ENCODE assay signal across 20 mouse cellular contexts in the genomic region with DNA sequence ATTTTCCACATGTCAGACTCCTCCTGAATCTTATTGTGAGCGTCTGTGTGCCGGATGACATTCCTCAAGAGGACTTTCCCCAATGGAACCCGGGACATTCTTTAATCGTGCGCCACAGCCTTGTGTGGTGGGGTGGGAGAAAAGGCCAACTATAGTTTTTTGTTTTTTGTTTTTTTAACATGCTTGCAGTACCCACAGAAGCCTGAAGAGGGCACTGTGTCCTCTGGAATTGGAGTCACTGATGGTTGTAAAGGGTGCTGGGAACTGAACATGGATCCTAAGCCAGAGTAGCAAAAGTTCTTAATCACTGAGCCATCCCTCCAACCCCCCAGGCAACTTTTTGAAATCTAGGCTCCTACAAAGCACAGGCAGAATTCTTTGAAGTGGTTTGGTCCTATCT. TPM values are rescaled to one million over a fixed set of nuclear protein-coding genes. Genes with fewer than 3 reads are reported as not detected.
DNase-seq lines count a peak whose midpoint lies in the region; ATAC-seq and TF ChIP-seq lines count a peak whose summit lies in the region.
"Had no signal": no experiment of that assay in that cellular context is flagged by ENCODE, and none has a peak within 500 bp of the region (broad histone marks: within the 10 kb centered on the region; RNA-seq: fewer than 3 reads in every experiment).

No protein-coding gene starts in this region.

- TF ChIP-seq EP300 in lung, postnatal 0 days (IDR thresholded peaks at IDR 0.05): no peak

- no peak overlapping the region for H3K27ac ChIP-seq in intestine, postnatal 0 days (ENCODE audit: low read depth, low read length)
- H3K27ac ChIP-seq in intestine, embryonic 16.5 days (ENCODE audit: low read length): no peak overlapping the region
- no peak overlapping the region for H3K27ac ChIP-seq in lung, postnatal 0 days (ENCODE audit: low read length)
- H3K27ac ChIP-seq: embryonic facial prominence, embryonic 10.5 days; heart, embryonic 13.5 days; hindbrain, embryonic 15.5 days; limb, embryonic 13.5 days had no signal

- H3K4me1 ChIP-seq in intestine, postnatal 0 days (replicated peaks; ENCODE audit: control insufficient read depth, insufficient read depth, low read length): no peaks in the 10 kb centered on the region
- H3K4me1 ChIP-seq in intestine, embryonic 16.5 days (ENCODE audit: control insufficient read depth, insufficient read depth, low read length): no peaks in the 10 kb centered on the region; the same call in 1 of the 2 replicates
- H3K4me1 ChIP-seq in lung, postnatal 0 days (ENCODE audit: insufficient read depth, low read depth, low read length): no peaks in the 10 kb centered on the region
- H3K4me1 ChIP-seq: heart, embryonic 13.5 days; hindbrain, embryonic 15.5 days had no signal

- peak; percentile 44 for TF ChIP-seq CTCF in intestine, postnatal 0 days (IDR thresholded peaks at IDR 0.05; ENCODE audit: low read depth)
- peak; percentile 31 for TF ChIP-seq CTCF in lung, postnatal 0 days (IDR thresholded peaks at IDR 0.05)
- TF ChIP-seq CTCF in Patski (IDR thresholded peaks at IDR 0.05): peak; percentile 47

- 97% methylated on average over 5 of the region's 5 CpGs for WGBS in intestine, postnatal 0 days
- WGBS in intestine, embryonic 16.5 days: 97% methylated on average over 5 of the region's 5 CpGs
- 92% methylated on average over 5 of the region's 5 CpGs for WGBS in lung, postnatal 0 days

- H3K4me2 ChIP-seq in intestine, postnatal 0 days (replicated peaks; ENCODE audit: low read depth): no peak overlapping the region
- H3K4me2 ChIP-seq in intestine, embryonic 16.5 days (ENCODE audit: low read depth, low read length): no peak overlapping the region
- no peak overlapping the region for H3K4me2 ChIP-seq in lung, postnatal 0 days (replicated peaks; ENCODE audit: low read depth, low read length)
- H3K4me2 ChIP-seq: heart, embryonic 13.5 days; hindbrain, embryonic 15.5 days; limb, embryonic 13.5 days had no signal

- no peak for DNase-seq in lung, postnatal 0 days (ENCODE audit: low spot score)
- no peak for DNase-seq in lung, postnatal 14 days
- DNase-seq in Patski (ENCODE audit: low read depth, low spot score): no peak
- no peak for DNase-seq in ovary, postnatal 10 days (ENCODE audit: low spot score)
- DNase-seq in B cell, adult 2 months: no peak
- DNase-seq: cerebellum, adult 8-10 months; heart, adult 11 months; heart, postnatal 36 days; kidney, adult 2 months; kidney, postnatal 36 days; layer of hippocampus, adult 9-11 months; lung, postnatal 4 days; retina, postnatal 1 day; thymus, postnatal 25 days had no signal

- peaks cover 12% of the 10 kb centered on the region; the same call in 1 of the 2 replicates for H3K36me3 ChIP-seq in intestine, postnatal 0 days (ENCODE audit: control insufficient read depth, insufficient read depth)
- H3K36me3 ChIP-seq in intestine, embryonic 16.5 days (ENCODE audit: control insufficient read depth, insufficient read depth, low read length): 0 out of 2 replicates have a peak, but pooled peaks cover 6% of the 10 kb centered on the region
- H3K36me3 ChIP-seq in lung, postnatal 0 days (ENCODE audit: insufficient read depth, low read length): no peaks in the 10 kb centered on the region
- H3K36me3 ChIP-seq: embryonic facial prominence, embryonic 10.5 days; hindbrain, embryonic 15.5 days; limb, embryonic 13.5 days had no signal

- H3K27me3 ChIP-seq in intestine, postnatal 0 days (replicated peaks; ENCODE audit: control insufficient read depth, insufficient read depth, low read length): no peaks in the 10 kb centered on the region
- no peaks in the 10 kb centered on the region for H3K27me3 ChIP-seq in intestine, embryonic 16.5 days (replicated peaks; ENCODE audit: control insufficient read depth, insufficient read depth, low read length)
- H3K27me3 ChIP-seq in lung, postnatal 0 days (replicated peaks; ENCODE audit: insufficient read depth, low read length): no peaks in the 10 kb centered on the region
- H3K27me3 ChIP-seq in Patski: no peaks in the 10 kb centered on the region
- H3K27me3 ChIP-seq: heart, embryonic 13.5 days; hindbrain, embryonic 15.5 days; limb, embryonic 13.5 days had no signal

- no peak overlapping the region for H3K4me3 ChIP-seq in intestine, postnatal 0 days (ENCODE audit: low read depth, low read length)
- H3K4me3 ChIP-seq in intestine, embryonic 16.5 days (ENCODE audit: low read length): no peak overlapping the region
- no peak overlapping the region for H3K4me3 ChIP-seq in lung, postnatal 0 days (ENCODE audit: low read depth, low read length)
- H3K4me3 ChIP-seq: embryonic facial prominence, embryonic 10.5 days; heart, embryonic 13.5 days; hindbrain, embryonic 15.5 days; limb, embryonic 13.5 days had no signal

- POLR2A ChIA-PET in Patski (lab: Charles Lee): no interaction called here

- CTCF ChIA-PET in Patski (lab: Charles Lee): interaction anchor here (1.0 kb wide), 1 partner anchor 81 kb away, joined by 3 read pairs; no protein-coding TSS in a partner anchor

- H3K9ac ChIP-seq in intestine, postnatal 0 days (ENCODE audit: low read depth, low read length): no peak overlapping the region
- no peak overlapping the region for H3K9ac ChIP-seq in intestine, embryonic 16.5 days (ENCODE audit: low read depth, low read length)
- no peak overlapping the region for H3K9ac ChIP-seq in lung, postnatal 0 days (replicated peaks; ENCODE audit: low read depth)
- H3K9ac ChIP-seq: heart, embryonic 13.5 days; hindbrain, embryonic 15.5 days; limb, embryonic 13.5 days had no signal

- in situ Hi-C loops in Patski (cut with MboI; ENCODE audit: low pct_unique_long_range_greater_than_20kb): loop anchor here (10.0 kb wide), 1 partner anchor 154 kb away; no protein-coding TSS in a partner anchor

- H3K9me3 ChIP-seq in intestine, postnatal 0 days (ENCODE audit: control insufficient read depth): peaks cover 4% of the 10 kb centered on the region; the same call in 1 of the 2 replicates
- H3K9me3 ChIP-seq in intestine, embryonic 16.5 days (ENCODE audit: control insufficient read depth, low read length): 0 out of 2 replicates have a peak, but pooled peaks cover 7% of the 10 kb centered on the region
- H3K9me3 ChIP-seq in lung, postnatal 0 days (ENCODE audit: low read length): no peaks in the 10 kb centered on the region
- H3K9me3 ChIP-seq: hindbrain, embryonic 15.5 days had no signal

- ATAC-seq in intestine, postnatal 0 days: no peak
- no peak for ATAC-seq in intestine, embryonic 16.5 days
- no peak for ATAC-seq in lung, postnatal 0 days
- ATAC-seq in Patski: no peak

RNA-seq across cellular contexts. Expression of gene Tbc1d1, which starts 34.8 kb away (rescaled TPM):
- 59.4 and 64.3 TPM in 2 replicates for polyA plus RNA-seq in intestine, postnatal 0 days (2015; fragmentation: Nextera tagmentation; extraction: Ambion mirVana)
- polyA plus RNA-seq in intestine, embryonic 16.5 days (2015; fragmentation: Nextera tagmentation; extraction: Ambion mirVana): 32.3 and 38.5 TPM in 2 replicates
- 15.3 and 18.0 TPM in 2 replicates for polyA plus RNA-seq in lung, postnatal 0 days (2015; fragmentation: Nextera tagmentation; extraction: Ambion mirVana)
- polyA plus RNA-seq in Patski (2021): 45.9 TPM
